Mouse (Mus musculus): ENCODE data around the gene Ninj1.

- no peak for TF ChIP-seq CTCF (IDR thresholded peaks at IDR 0.05; ENCODE audit: borderline replicate concordance, insufficient read depth, low read depth, low read length)
- no peak for TF ChIP-seq POLR2A (IDR thresholded peaks at IDR 0.05; ENCODE audit: borderline replicate concordance, insufficient read depth, low read length)
Observed at GRCm38 (mm10) chr13:49183646-49184045, 3.6 kb upstream of the Ninj1 start.

Data from cerebellum, adult 2 months (tissue).